Mouse (Mus musculus) lung, embryonic 16.5 days (tissue): ENCODE measurements around the gene Ptpn11. TPM values are rescaled to one million over a fixed set of nuclear protein-coding genes. Genes with fewer than 3 reads are reported as not detected.

Experiments used
- ATAC-seq: fragments of 200-750 bp; cut with Nextera tagmentation; 2 replicates; pipeline ENCODE4 v1.8.0; 2017; ENCODE audit warnings: low read depth, mild to moderate bottlenecking, moderate library complexity
- H3K27ac ChIP-seq: fragments of 300-500 bp; sonication (generic); 2 replicates; pipeline ENCODE4 v1.5.1; 2014; ENCODE audit warnings: mild to moderate bottlenecking, control low read depth, low read length
- H3K27me3 ChIP-seq: fragments of 300-500 bp; sonication (generic); 2 replicates; pipeline ENCODE4 v1.6.1; 2014; ENCODE audit warnings: low read depth, low read length, mixed read lengths; ENCODE audit not compliant: control insufficient read depth, insufficient read depth
- H3K36me3 ChIP-seq: fragments of 300-500 bp; sonication (generic); 2 replicates; pipeline ENCODE4 v1.6.1; 2014; ENCODE audit warnings: low read length; ENCODE audit not compliant: control insufficient read depth, insufficient read depth
- H3K4me1 ChIP-seq: fragments of 300-500 bp; sonication (generic); replicated peaks from 2 replicates; pipeline ENCODE4 v1.6.1; 2014; ENCODE audit warnings: low read length, mixed read lengths; ENCODE audit not compliant: control insufficient read depth, insufficient read depth
- H3K4me2 ChIP-seq: fragments of 300-500 bp; sonication (generic); 2 replicates; pipeline ENCODE4 v1.6.1; 2014; ENCODE audit warnings: low read depth, low read length, control low read depth
- H3K4me3 ChIP-seq: fragments of 300-500 bp; sonication (generic); 2 replicates; pipeline ENCODE4 v1.5.1; 2014; ENCODE audit warnings: mild to moderate bottlenecking, low read length, control low read depth
- H3K9ac ChIP-seq: fragments of 300-500 bp; sonication (generic); 2 replicates; pipeline ENCODE4 v1.6.1; 2014; ENCODE audit warnings: low read length, control low read depth
- H3K9me3 ChIP-seq: fragments of 300-500 bp; sonication (generic); 2 replicates; pipeline ENCODE4 v1.6.1; 2016; ENCODE audit warnings: low read length; ENCODE audit not compliant: control insufficient read depth
- WGBS: fragments of 180-500 bp; shearing (Covaris S2); extraction: QIAGEN DNeasy Blood & Tissue Kit; methylation state at CpG from one replicate; pipeline ENCODE4 v1.1.7; 2014; 5-methylcytosine and 5-hydroxymethylcytosine counted together
- polyA plus RNA-seq: library from polyadenylated mRNA; unstranded; fragments of >200 nt; fragmentation: Nextera tagmentation; extraction: Ambion mirVana; gene quantifications from 2 replicates; pipeline ENCODE4 v1.2.1, GENCODE M21; 2015

Ptpn11 gene
- polyA plus RNA-seq, 1 experiment from 2014 or later, result 18.0 TPM

- H3K4me2 ChIP-seq, result no peak overlapping the region
- WGBS, result 54% methylated on average over 8 of the region's 8 CpGs
- no peak for ATAC-seq
These were observed 75.6 kb downstream of the Ptpn11 start for GRCm38 (mm10) chr5:121115391-121116157.

GRCm38 (mm10) chr5:121114151-121114550 is 77.0 kb downstream of the Ptpn11 start:
- Histone ChIP-seq H3K4me1 (no peaks in the 10 kb centered on the region), H3K27ac (no peak overlapping the region), H3K9me3 (no peaks in the 10 kb centered on the region), H3K4me3 (no peak overlapping the region), H3K9ac (no peak overlapping the region), H3K27me3 (no peaks in the 10 kb centered on the region), H3K36me3 (no peaks in the 10 kb centered on the region), H3K4me2 (no peak overlapping the region)
- no peak for ATAC-seq
- WGBS, result 72% methylated on average over 14 of the region's 14 CpGs

More at GRCm38 (mm10) chr5:121115391-121116157, 75.6 kb downstream of the Ptpn11 start:
- no peaks in the 10 kb centered on the region for H3K27me3 ChIP-seq
- H3K4me1 ChIP-seq, result peaks cover 3% of the 10 kb centered on the region; the same call in 1 of the 2 replicates
- H3K27ac ChIP-seq, result no peak overlapping the region
- no peak overlapping the region for H3K9ac ChIP-seq
- H3K4me3 ChIP-seq, result no peak overlapping the region
- no peaks in the 10 kb centered on the region for H3K36me3 ChIP-seq
- no peaks in the 10 kb centered on the region for H3K9me3 ChIP-seq

GRCm38 (mm10) chr5:121112390-121112789 is 78.8 kb downstream of the Ptpn11 start:
- Histone ChIP-seq H3K9ac (no peak overlapping the region), H3K27ac (no peak overlapping the region), H3K4me3 (no peak overlapping the region), H3K4me2 (no peak overlapping the region), H3K27me3 (no peaks in the 10 kb centered on the region), H3K9me3 (no peaks in the 10 kb centered on the region), H3K4me1 (no peaks in the 10 kb centered on the region), H3K36me3 (no peaks in the 10 kb centered on the region)
- no peak for ATAC-seq
- 62% methylated on average over 5 of the region's 5 CpGs for WGBS

- ATAC-seq, result no peak
- no peak overlapping the region for H3K4me3 ChIP-seq
- no peak overlapping the region for H3K27ac ChIP-seq
- H3K4me1 ChIP-seq, result no peaks in the 10 kb centered on the region
- no peaks in the 10 kb centered on the region for H3K27me3 ChIP-seq
- H3K9me3 ChIP-seq, result no peaks in the 10 kb centered on the region
- WGBS, result 86% methylated on average over 18 of the region's 18 CpGs
- H3K9ac ChIP-seq, result no peak overlapping the region
- no peaks in the 10 kb centered on the region for H3K36me3 ChIP-seq
- H3K4me2 ChIP-seq, result no peak overlapping the region
These were observed 79.9 kb downstream of the Ptpn11 start for GRCm38 (mm10) chr5:121111106-121111915.

DNA sequence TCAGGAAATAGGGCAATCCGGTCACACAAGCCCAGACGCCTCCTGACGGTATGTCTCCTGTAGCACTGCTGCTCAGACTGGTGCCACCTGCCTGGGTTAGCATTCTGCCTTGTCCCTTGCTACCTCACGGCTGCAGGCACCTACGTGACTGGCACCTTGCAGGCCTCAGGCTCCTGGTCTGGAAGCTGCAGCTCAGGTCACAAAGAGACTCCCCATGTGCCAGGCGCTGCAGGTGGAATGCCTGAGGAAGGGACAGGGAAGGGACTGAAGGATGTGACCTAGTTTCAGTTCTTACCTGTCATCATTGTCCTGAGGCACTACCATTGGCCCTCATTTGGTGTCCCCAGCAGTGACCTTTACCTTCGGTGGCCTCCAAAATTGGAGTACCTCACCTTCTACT is 82.0 kb downstream of the Ptpn11 start:
- H3K9ac ChIP-seq, result no peak overlapping the region
- no peak for ATAC-seq
- no peak overlapping the region for H3K4me2 ChIP-seq
- H3K27me3 ChIP-seq, result no peaks in the 10 kb centered on the region
- no peaks in the 10 kb centered on the region for H3K9me3 ChIP-seq
- no peaks in the 10 kb centered on the region for H3K36me3 ChIP-seq
- 59% methylated on average over 7 of the region's 7 CpGs for WGBS
- no peak overlapping the region for H3K27ac ChIP-seq
- no peaks in the 10 kb centered on the region for H3K4me1 ChIP-seq
- H3K4me3 ChIP-seq, result no peak overlapping the region

GRCm38 (mm10) chr5:121106913-121107312 is 84.3 kb downstream of the Ptpn11 start:
- WGBS, result 72% methylated on average over 3 of the region's 3 CpGs
- no peak for ATAC-seq
- no peaks in the 10 kb centered on the region for H3K9me3 ChIP-seq

DNA sequence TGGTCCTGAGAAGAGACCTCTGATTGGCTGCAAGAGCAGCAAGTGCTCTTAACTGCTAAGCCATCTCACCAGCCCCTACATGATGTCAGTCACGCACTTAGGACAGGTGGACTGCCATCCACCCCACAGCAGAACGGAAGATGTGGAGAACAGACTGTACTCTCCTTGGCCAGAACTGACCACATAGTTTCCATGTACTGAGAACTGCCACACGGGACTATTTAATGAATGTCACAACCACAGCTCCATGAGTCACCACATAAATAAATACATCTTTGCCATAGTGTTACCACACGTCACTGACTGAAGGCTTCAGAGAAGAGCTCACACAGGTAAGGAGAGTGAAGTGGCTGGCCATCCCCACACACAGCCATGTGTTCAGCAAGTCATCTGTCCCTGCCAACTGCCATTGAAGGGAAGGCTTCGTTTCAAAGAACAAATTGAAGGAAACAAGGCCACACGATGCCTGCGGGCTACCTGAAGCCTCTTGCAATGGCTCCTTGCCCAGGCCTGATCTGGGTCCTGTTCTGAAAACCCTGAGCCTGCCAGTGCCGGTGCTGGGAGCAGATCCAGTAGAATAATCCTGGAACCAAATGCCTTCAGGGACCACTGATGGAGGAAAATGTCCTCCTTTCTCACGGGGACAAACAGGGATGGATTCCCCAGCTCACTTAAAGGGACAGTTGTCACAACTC is 90.2 kb downstream of the Ptpn11 start:
- ATAC-seq, result no peak
- Histone ChIP-seq H3K4me2 (no peak overlapping the region), H3K27ac (no peak overlapping the region), H3K4me3 (no peak overlapping the region), H3K36me3 (no peaks in the 10 kb centered on the region), H3K27me3 (no peaks in the 10 kb centered on the region), H3K9me3 (no peaks in the 10 kb centered on the region), H3K4me1 (no peaks in the 10 kb centered on the region), H3K9ac (no peak overlapping the region)
- 64% methylated on average over 9 of the region's 9 CpGs for WGBS

More at GRCm38 (mm10) chr5:121106913-121107312, 84.3 kb downstream of the Ptpn11 start:
- Histone ChIP-seq H3K9ac (no peak overlapping the region), H3K27ac (no peak overlapping the region), H3K27me3 (no peaks in the 10 kb centered on the region), H3K4me1 (no peaks in the 10 kb centered on the region), H3K36me3 (no peaks in the 10 kb centered on the region), H3K4me2 (no peak overlapping the region), H3K4me3 (no peak overlapping the region)

DNA sequence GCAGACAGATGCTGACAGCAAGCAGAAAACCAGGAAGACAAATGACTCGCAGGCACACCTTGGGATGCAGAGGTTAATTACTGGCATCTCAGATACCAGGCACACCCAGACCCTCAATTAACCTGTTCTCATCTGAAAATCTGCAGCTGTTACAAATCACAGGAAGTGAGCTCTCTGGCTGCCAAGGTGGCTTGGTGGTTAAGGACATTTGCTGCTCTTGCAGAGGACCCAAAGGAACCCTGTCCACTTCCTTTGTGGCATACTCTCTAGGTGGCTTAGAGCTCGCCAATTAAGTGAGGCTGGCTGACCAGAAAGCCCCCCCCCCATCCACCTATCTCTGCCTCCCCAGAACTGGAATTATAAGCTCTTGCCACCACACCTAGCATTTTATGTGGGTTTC is 91.1 kb downstream of the Ptpn11 start:
- Histone ChIP-seq H3K36me3 (no peaks in the 10 kb centered on the region), H3K4me3 (no peak overlapping the region), H3K4me1 (no peaks in the 10 kb centered on the region), H3K9me3 (no peaks in the 10 kb centered on the region), H3K4me2 (no peak overlapping the region), H3K9ac (no peak overlapping the region), H3K27ac (no peak overlapping the region), H3K27me3 (no peaks in the 10 kb centered on the region)
- WGBS, result 28% methylated on average over 2 of the region's 2 CpGs
- no peak for ATAC-seq

GRCm38 (mm10) chr5:121097970-121098369 is 93.2 kb downstream of the Ptpn11 start:
- Histone ChIP-seq H3K4me1 (no peaks in the 10 kb centered on the region), H3K27me3 (no peaks in the 10 kb centered on the region), H3K4me2 (no peak overlapping the region), H3K36me3 (no peaks in the 10 kb centered on the region), H3K9ac (no peak overlapping the region), H3K4me3 (no peak overlapping the region), H3K27ac (no peak overlapping the region), H3K9me3 (no peaks in the 10 kb centered on the region)
- 74% methylated on average over 4 of the region's 4 CpGs for WGBS
- no peak for ATAC-seq
